Mouse (Mus musculus) forebrain, embryonic 16.5 days (tissue): ENCODE results near the gene Plekhf1. TPM values are rescaled to one million over a fixed set of nuclear protein-coding genes. Genes with fewer than 3 reads are reported as not detected.
A peak's percentile ranks its signal among the peaks of the same experiment; 100 is the strongest.

ENCODE experiments used
- ATAC-seq: fragments of 200-750 bp; cut with Nextera tagmentation; 2 replicates; pipeline ENCODE4 v1.8.0; 2017; ENCODE audit warnings: mild to moderate bottlenecking, moderate library complexity
- H3K27ac ChIP-seq: fragments of 300-500 bp; sonication (generic); 2 replicates; pipeline ENCODE4 v1.5.1; 2014; ENCODE audit warnings: low read length, control low read depth
- H3K27me3 ChIP-seq: fragments of 300-500 bp; sonication (generic); replicated peaks from 2 replicates; pipeline ENCODE4 v1.6.1; 2014; ENCODE audit warnings: low read length; ENCODE audit not compliant: control insufficient read depth, insufficient read depth
- H3K36me3 ChIP-seq: fragments of 300-500 bp; sonication (generic); 2 replicates; pipeline ENCODE4 v1.6.1; 2014; ENCODE audit not compliant: control insufficient read depth, insufficient read depth
- H3K4me1 ChIP-seq: fragments of 300-500 bp; sonication (generic); replicated peaks from 2 replicates; pipeline ENCODE4 v1.6.1; 2014; ENCODE audit warnings: low read length; ENCODE audit not compliant: control insufficient read depth, insufficient read depth
- H3K4me2 ChIP-seq: fragments of 300-500 bp; sonication (generic); 2 replicates; pipeline ENCODE4 v1.6.1; 2014; ENCODE audit warnings: mild to moderate bottlenecking, low read length, control low read depth
- H3K4me3 ChIP-seq: fragments of 300-500 bp; sonication (generic); replicated peaks from 2 replicates; pipeline ENCODE4 v1.5.1; 2014; ENCODE audit warnings: mild to moderate bottlenecking, low read length, control low read depth
- H3K9ac ChIP-seq: fragments of 300-500 bp; sonication (generic); replicated peaks from 2 replicates; pipeline ENCODE4 v1.6.1; 2014; ENCODE audit warnings: low read depth, low read length, control low read depth
- H3K9me3 ChIP-seq: fragments of 300-500 bp; sonication (generic); 2 replicates; pipeline ENCODE4 v1.6.1; 2016; ENCODE audit warnings: low read length; ENCODE audit not compliant: control insufficient read depth
- WGBS: fragments of 180-500 bp; shearing (Covaris S2); extraction: QIAGEN DNeasy Blood & Tissue Kit; methylation state at CpG from one replicate; pipeline ENCODE4 v1.1.7; 2014; 5-methylcytosine and 5-hydroxymethylcytosine counted together
- polyA plus RNA-seq: library from polyadenylated mRNA; unstranded; fragments of >200 nt; fragmentation: Nextera tagmentation; extraction: Ambion mirVana; gene quantifications from 2 replicates; pipeline ENCODE4 v1.2.1, GENCODE M21; 2015

Gene Plekhf1
- polyA plus RNA-seq, 1 experiment from 2014 or later = 0.42 TPM

DNA sequence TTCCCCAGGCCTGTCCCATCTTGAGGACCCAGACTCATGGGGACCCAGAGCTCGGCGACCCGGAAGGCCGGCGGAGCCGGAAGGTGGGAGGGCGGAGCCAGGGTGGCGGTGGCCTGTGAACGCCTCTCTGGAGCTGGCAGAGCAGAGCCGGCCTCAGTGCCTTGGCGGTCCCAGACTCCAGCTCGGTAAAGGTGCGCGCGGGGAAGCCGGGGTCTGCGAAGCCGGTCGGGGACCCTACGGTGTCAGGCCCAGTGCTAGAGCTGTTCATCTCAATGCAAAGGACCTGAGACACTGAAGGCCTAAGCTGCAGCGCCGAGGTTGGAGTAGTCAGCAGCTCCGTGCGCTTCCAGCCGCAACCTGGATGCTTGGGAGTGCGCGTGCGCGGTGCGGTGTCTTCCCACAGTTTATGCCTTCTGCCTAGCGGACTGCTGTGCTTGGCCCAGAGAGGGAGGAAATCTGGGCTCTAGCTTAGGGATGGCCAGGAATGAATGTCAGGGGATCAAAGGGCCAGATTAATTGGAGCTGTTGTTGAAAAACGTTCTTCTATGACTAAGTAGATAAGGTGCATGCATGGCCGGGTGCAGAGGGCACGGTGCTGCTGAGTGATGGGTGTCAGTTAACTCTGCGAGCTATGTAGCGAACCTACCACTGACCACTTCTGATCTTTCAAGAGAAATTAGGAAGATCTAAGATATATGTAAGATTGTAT lies 44.0 kb downstream of the Plekhf1 start:
- no peaks in the 10 kb centered on the region for H3K36me3 ChIP-seq
- no peaks in the 10 kb centered on the region for H3K9me3 ChIP-seq
- peaks cover 13% of the 10 kb centered on the region for H3K4me1 ChIP-seq
- H3K4me2 ChIP-seq = peak overlapping the region; percentile 84
- H3K27me3 ChIP-seq = no peaks in the 10 kb centered on the region
- 5% methylated on average over 36 of the region's 36 CpGs for WGBS
- peak; percentile 94 for ATAC-seq
- peak overlapping the region; percentile 66 for H3K9ac ChIP-seq
- H3K4me3 ChIP-seq = peak overlapping the region; percentile 64
- peak overlapping the region; percentile 86 for H3K27ac ChIP-seq

DNA sequence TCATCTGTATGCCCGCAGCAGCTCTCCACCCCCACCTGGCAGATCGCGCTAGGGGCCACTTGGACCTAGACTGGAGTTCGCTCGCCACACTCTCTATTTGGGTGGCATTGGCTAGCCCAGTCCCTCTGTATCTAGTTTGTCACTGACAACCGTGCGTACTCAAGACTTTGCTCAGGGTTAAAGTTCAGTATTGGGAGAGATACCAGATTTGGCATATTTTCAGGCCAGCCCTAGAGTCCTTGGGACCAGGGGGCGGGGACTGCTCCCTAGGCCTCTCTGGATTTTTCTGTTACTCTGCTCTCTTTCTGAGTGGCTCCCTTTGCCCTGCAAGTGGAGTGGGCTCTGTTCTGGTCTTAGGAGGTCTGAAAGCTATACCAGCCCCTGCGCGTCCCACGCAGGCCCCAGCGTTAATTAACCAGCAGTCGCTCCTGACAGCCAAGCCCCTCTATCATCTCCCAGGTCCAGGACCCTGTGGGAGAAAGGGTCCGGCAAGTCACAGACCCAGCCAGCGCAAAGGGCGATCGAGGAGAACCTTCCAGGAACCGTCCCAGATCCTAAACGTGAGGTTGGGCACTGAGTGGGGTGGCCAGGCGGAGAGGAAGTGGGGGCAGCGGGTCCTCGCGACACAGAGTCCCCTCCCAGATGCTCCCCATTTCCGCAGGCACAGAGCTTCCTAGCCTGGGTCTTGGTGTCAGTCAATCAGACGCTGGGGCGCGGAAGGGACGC lies 44.7 kb downstream of the Plekhf1 start, which contains the start of gene 1600014C10Rik:
1600014C10Rik (plus strand) TSS at position 256 of the 726 bp plus-strand sequence.
- Histone ChIP-seq H3K4me2 (peak within 1 kb of the TSS; percentile 84), H3K9ac (peak within 1 kb of the TSS; percentile 66), H3K9me3 (no peaks in the 10 kb centered on the region), H3K27me3 (no peaks in the 10 kb centered on the region), H3K4me3 (peak within 1 kb of the TSS; percentile 64), H3K36me3 (no peaks in the 10 kb centered on the region), H3K27ac (peak within 1 kb of the TSS; percentile 86), H3K4me1 (peaks cover 13% of the 10 kb centered on the region)
- ATAC-seq = peak; percentile 19
- WGBS = 3% methylated on average over 28 of the region's 28 CpGs

- Histone ChIP-seq H3K4me1 (peaks cover 13% of the 10 kb centered on the region), H3K4me3 (no peak overlapping the region), H3K27me3 (no peaks in the 10 kb centered on the region), H3K36me3 (no peaks in the 10 kb centered on the region), H3K4me2 (peak overlapping the region; percentile 84), H3K9me3 (no peaks in the 10 kb centered on the region), H3K9ac (no peak overlapping the region), H3K27ac (no peak overlapping the region)
- no peak for ATAC-seq
- 0% methylated on average over 11 of the region's 11 CpGs for WGBS
Measured at GRCm38 (mm10) chr7:38182596-38182961, 45.2 kb downstream of the Plekhf1 start.

DNA sequence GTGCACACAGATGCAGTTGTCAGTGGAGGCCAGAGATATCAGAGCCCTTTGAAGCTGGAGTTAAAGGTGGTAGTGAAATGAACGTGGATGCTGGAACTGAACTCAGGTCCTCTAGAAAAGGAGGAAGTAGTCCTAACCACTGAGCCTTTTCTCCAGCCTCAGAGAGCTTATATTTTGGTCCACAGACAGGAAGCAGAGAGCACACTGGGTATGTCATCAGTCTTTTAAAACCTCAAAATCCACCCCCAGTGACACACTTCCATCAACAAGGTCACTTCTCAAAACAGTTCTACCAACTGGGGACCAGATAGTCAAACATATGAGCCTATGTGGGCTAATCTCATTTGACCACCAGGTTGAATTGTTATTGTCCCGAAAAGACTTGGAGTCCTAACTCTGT lies 46.5 kb downstream of the Plekhf1 start:
- Histone ChIP-seq H3K4me3 (no peak overlapping the region), H3K4me1 (peaks cover 13% of the 10 kb centered on the region), H3K27me3 (no peaks in the 10 kb centered on the region), H3K27ac (no peak overlapping the region), H3K4me2 (no peak overlapping the region), H3K36me3 (no peaks in the 10 kb centered on the region), H3K9ac (no peak overlapping the region), H3K9me3 (no peaks in the 10 kb centered on the region)
- no peak for ATAC-seq
- WGBS = 87% methylated on average over 2 of the region's 2 CpGs

DNA sequence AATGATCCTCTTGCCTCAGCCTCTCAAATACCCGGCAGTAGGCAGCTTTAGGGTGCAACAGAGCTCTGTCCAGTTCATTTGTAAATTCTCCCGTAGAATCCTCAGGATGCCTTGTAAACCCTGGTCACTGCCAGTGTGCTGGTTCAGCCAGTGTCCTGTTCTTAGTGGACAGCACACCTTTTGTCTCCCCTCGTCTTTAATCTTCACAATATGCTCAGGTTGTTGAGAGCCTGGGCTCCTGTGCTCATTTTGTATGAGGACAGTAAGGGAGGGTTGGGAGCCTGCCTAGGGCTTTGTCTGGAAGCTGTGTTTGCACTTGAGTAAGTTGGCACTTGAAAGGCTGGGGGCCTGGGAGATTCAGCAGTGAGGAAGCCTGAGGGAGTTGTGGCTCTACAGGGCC lies 47.9 kb downstream of the Plekhf1 start:
- Histone ChIP-seq H3K36me3 (no peaks in the 10 kb centered on the region), H3K9me3 (no peaks in the 10 kb centered on the region), H3K4me1 (peaks cover 14% of the 10 kb centered on the region), H3K27me3 (no peaks in the 10 kb centered on the region), H3K4me2 (no peak overlapping the region), H3K9ac (no peak overlapping the region), H3K27ac (no peak overlapping the region), H3K4me3 (no peak overlapping the region)
- no peak for ATAC-seq
- 77% methylated on average over 3 of the region's 3 CpGs for WGBS

GRCm38 (mm10) chr7:38176056-38176455 lies 51.8 kb downstream of the Plekhf1 start:
- H3K4me2 ChIP-seq = no peak overlapping the region
- ATAC-seq = no peak
- H3K36me3 ChIP-seq = no peaks in the 10 kb centered on the region
- H3K27me3 ChIP-seq = no peaks in the 10 kb centered on the region
- H3K9me3 ChIP-seq = no peaks in the 10 kb centered on the region
- no peak overlapping the region for H3K27ac ChIP-seq
- WGBS = 81% methylated on average over 3 of the region's 3 CpGs
- no peak overlapping the region for H3K9ac ChIP-seq
- H3K4me3 ChIP-seq = no peak overlapping the region
- peaks cover 13% of the 10 kb centered on the region for H3K4me1 ChIP-seq

GRCm38 (mm10) chr7:38174321-38175148 lies 53.3 kb downstream of the Plekhf1 start:
- Histone ChIP-seq H3K9ac (peak overlapping the region; percentile 63), H3K27me3 (no peaks in the 10 kb centered on the region), H3K4me2 (peak overlapping the region; percentile 49), H3K36me3 (no peaks in the 10 kb centered on the region), H3K4me3 (peak overlapping the region; percentile 25), H3K4me1 (peaks cover 13% of the 10 kb centered on the region), H3K27ac (peak overlapping the region; percentile 62), H3K9me3 (no peaks in the 10 kb centered on the region)
- ATAC-seq = peak; percentile 86
- WGBS = 8% methylated on average over 31 of the region's 31 CpGs

DNA sequence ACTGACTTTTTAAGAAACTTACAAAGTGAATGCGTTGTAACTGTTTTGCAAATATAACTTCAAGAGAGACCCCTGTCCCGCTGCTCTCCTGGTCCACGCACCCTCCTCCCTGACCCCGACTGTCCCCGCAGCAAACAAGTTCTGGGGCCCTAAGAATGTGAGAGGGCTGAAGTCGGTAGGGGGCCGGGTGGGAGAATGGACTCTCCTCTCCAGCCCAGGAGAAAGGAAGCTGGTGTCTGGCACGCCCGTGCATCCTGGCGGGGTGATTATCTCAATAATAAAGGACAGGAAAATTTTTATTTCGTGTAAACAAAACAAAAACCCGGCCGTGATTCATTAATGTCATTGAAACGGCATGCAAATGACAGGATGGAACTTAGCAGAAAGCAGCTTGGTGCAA lies 53.9 kb downstream of the Plekhf1 start:
- Histone ChIP-seq H3K4me1 (peaks cover 13% of the 10 kb centered on the region), H3K36me3 (no peaks in the 10 kb centered on the region), H3K9me3 (no peaks in the 10 kb centered on the region), H3K4me2 (peak overlapping the region; percentile 49), H3K27ac (peak overlapping the region; percentile 62; the same call in 1 of the 2 replicates), H3K27me3 (no peaks in the 10 kb centered on the region), H3K9ac (peak overlapping the region; percentile 63), H3K4me3 (peak overlapping the region; percentile 25)
- 7% methylated on average over 14 of the region's 14 CpGs for WGBS
- peak; percentile 26 for ATAC-seq

DNA sequence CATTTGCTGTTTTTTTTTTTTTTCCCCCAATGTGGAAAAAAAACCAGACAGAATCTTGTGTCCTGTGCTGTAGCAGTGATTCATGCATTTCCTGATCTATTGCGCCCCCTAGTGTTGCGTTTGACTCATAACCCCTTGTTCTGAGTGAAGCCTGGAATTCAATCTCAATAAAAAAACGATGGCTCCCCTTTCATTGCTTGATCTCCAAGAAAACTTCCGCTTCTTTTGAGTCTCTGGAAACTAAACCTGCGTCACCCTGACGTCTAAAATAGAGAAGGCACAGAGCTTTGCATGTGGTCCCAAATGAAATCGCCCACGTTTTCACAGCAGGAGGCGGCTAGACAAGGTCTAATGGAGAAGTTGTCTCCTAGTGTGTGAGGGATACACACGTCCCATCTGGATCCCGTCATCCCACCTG lies 60.1 kb downstream of the Plekhf1 start:
- H3K9ac ChIP-seq = no peak overlapping the region
- 0 out of 2 replicates have a peak, but pooled peaks cover 5% of the 10 kb centered on the region for H3K4me1 ChIP-seq
- ATAC-seq = peak; percentile 70
- no peaks in the 10 kb centered on the region for H3K9me3 ChIP-seq
- 15% methylated on average over 11 of the region's 11 CpGs for WGBS
- no peak overlapping the region for H3K4me2 ChIP-seq
- no peak overlapping the region for H3K4me3 ChIP-seq
- H3K36me3 ChIP-seq = no peaks in the 10 kb centered on the region
- H3K27ac ChIP-seq = no peak overlapping the region
- no peaks in the 10 kb centered on the region for H3K27me3 ChIP-seq
